Mouse (Mus musculus): ENCODE results near the gene Mbd6. TPM values are rescaled to one million over a fixed set of nuclear protein-coding genes. Genes with fewer than 3 reads are reported as not detected.

The Mbd6 gene
- total and polyA plus RNA-seq, 2 experiments from 2014 or later: 4.8 to 9.4 TPM

DNA sequence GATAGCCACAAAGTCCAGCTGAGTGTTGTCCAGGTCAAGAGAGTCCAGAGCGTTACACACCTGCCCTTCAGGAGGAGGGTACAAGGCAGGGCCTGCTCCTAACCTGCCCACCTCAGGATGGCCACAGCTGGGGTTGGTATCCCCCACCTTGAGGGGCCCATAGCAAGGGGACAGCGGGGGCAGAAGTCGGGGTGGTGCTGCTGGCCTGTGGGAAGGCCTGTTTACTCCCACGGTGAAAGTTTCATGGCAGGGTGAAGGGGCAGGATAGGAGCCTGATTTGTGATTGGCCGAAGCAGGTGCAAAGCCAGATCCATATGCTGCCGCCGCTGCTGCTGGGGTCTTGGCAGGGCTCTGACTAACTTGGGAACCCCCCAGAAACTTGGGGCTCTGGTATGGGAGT, 41.4 kb upstream of the Mbd6 start:
- no peaks in the 10 kb centered on the region for H3K9me3 ChIP-seq (ENCODE audit: low read length)
- no peak overlapping the region for H3K4me3 ChIP-seq (ENCODE audit: low read depth, low read length)
- no peak for ATAC-seq
- 76% methylated on average over 7 of the region's 7 CpGs for WGBS
- H3K4me1 ChIP-seq (ENCODE audit: insufficient read depth): no peaks in the 10 kb centered on the region; the same call in 1 of the 2 replicates
- H3K36me3 ChIP-seq (ENCODE audit: insufficient read depth): no peaks in the 10 kb centered on the region
- H3K27me3 ChIP-seq (ENCODE audit: insufficient read depth, low read length): peaks cover 26% of the 10 kb centered on the region
- H3K9ac ChIP-seq: no peak overlapping the region
- TF ChIP-seq CTCF (IDR thresholded peaks at IDR 0.05; ENCODE audit: low read depth): no peak
- DNase-seq: no peak
- H3K27ac ChIP-seq (ENCODE audit: low read depth, low read length): no peak overlapping the region
- H3K4me2 ChIP-seq (ENCODE audit: low read depth): no peak overlapping the region

DNA sequence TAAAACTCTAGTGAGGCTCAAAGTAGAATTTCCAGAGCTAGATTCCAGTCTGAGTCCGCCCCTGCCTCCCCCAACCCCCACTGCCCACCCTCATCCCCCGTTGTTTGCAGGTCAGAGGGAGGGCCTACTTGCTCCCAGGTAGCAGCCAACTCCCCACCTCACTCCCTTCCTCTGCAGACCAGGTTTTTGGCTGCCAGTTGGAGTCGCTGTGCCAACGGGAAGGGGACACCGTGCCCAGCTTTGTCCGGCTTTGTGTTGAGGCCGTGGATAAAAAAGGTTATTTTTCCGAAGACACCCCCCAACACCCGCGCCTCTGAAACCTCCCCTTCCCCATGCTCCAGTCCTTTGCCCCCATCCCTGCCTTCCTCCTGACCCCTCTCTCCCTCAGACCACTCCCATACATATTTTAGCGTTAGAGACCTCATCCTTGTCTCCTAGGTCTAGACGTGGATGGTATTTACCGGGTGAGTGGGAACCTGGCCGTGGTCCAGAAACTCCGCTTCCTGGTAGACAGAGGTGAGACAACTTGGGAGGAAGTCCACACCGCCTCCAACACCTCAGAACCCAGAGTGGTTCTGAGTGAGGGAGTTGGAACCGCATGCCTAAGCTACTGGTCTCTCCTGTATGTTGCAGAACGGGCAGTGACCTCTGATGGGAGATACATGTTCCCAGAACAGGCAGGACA, 38.8 kb upstream of the Mbd6 start:
- DNase-seq (no peak), ATAC-seq (no peak)
- no peaks in the 10 kb centered on the region; the same call in 1 of the 2 replicates for H3K4me1 ChIP-seq (ENCODE audit: insufficient read depth)
- no peak overlapping the region for H3K4me2 ChIP-seq (ENCODE audit: low read depth)
- peaks cover 36% of the 10 kb centered on the region for H3K27me3 ChIP-seq (ENCODE audit: insufficient read depth, low read length)
- 46% methylated on average over 18 of the region's 18 CpGs for WGBS
- no peak overlapping the region for H3K4me3 ChIP-seq (ENCODE audit: low read depth, low read length)
- no peaks in the 10 kb centered on the region for H3K36me3 ChIP-seq (ENCODE audit: insufficient read depth)
- no peak overlapping the region for H3K9ac ChIP-seq
- H3K9me3 ChIP-seq (ENCODE audit: low read length): no peaks in the 10 kb centered on the region
- TF ChIP-seq CTCF (IDR thresholded peaks at IDR 0.05; ENCODE audit: low read depth): no peak
- H3K27ac ChIP-seq (ENCODE audit: low read depth, low read length): no peak overlapping the region

DNA sequence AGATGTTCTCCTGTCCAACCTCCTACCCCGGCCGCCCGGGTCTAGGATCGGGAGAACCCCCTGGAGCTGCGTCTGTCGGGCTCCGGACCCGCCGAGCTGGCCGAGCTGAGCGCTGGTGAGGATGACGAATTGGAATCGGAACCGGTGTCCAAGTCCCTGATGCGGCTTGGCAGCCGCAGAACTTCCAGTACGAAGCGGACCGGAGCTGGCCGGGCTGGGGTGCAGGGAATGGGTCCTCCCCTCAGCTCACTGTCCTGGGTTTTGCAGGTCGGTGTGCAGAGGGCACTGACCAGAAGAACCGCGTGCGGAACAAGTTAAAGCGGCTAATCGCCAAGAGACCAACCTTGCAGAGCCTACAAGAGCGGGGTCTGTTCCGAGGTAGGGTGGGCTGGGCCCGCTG, 38.0 kb upstream of the Mbd6 start:
- 7% methylated on average over 29 of the region's 29 CpGs for WGBS
- Histone ChIP-seq H3K9me3 (ENCODE audit: low read length) (no peaks in the 10 kb centered on the region), H3K27me3 (ENCODE audit: insufficient read depth, low read length) (peaks cover 36% of the 10 kb centered on the region), H3K9ac (no peak overlapping the region), H3K4me1 (ENCODE audit: insufficient read depth) (no peaks in the 10 kb centered on the region; the same call in 1 of the 2 replicates), H3K27ac (ENCODE audit: low read depth, low read length) (no peak overlapping the region), H3K36me3 (ENCODE audit: insufficient read depth) (no peaks in the 10 kb centered on the region), H3K4me2 (ENCODE audit: low read depth) (peak overlapping the region; percentile 51), H3K4me3 (ENCODE audit: low read depth, low read length) (peak overlapping the region; percentile 29)
- ATAC-seq: no peak
- no peak for TF ChIP-seq CTCF (IDR thresholded peaks at IDR 0.05; ENCODE audit: low read depth)
- no peak for DNase-seq

DNA sequence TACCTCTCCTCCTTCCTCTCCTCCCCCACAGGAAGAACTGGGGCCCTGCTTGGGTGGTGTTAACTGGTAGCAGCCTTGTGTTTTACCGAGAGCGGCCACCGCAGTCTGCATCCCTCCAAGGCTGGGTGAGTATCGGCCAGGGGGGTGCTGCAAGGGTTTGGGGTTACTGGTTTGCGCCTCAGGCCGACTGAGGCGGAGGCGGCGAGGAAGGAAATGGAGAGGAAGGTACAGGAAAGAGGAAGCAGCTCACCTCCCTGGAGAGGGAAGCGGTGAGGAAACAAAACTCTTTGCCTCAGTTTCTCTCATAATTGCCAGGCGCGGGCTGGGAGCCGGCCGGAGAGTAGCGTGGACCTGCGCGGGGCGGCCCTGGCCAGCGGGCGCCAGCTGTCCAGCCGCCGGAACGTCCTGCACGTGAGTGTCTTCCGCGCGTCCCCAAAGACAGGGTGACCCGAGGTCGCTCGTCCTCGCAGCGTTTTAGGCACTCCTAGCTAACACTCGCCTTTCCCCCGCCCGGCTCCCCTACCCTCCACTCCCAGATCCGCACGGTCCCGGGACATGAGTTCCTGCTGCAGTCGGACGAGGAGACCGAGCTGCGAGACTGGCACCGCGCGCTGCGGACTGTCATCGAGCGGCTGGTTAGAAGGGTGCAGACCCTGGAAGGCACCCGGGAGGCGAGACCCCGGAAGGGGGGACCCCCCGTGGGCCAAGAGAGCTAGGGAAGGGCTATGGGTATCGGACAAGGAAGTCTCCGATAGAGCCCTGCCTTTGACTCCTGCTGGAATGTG, 37.4 kb upstream of the Mbd6 start:
- no peak overlapping the region for H3K27ac ChIP-seq (ENCODE audit: low read depth, low read length)
- DNase-seq (no peak), ATAC-seq (peak; percentile 36; the same call in 1 of the 2 replicates)
- no peak for TF ChIP-seq CTCF (IDR thresholded peaks at IDR 0.05; ENCODE audit: low read depth)
- H3K4me1 ChIP-seq (ENCODE audit: insufficient read depth): no peaks in the 10 kb centered on the region; the same call in 1 of the 2 replicates
- no peak overlapping the region; the same call in 1 of the 2 replicates for H3K9ac ChIP-seq
- WGBS: 3% methylated on average over 49 of the region's 54 CpGs
- H3K9me3 ChIP-seq (ENCODE audit: low read length): no peaks in the 10 kb centered on the region
- H3K27me3 ChIP-seq (ENCODE audit: insufficient read depth, low read length): peaks cover 36% of the 10 kb centered on the region
- peak overlapping the region; percentile 29 for H3K4me3 ChIP-seq (ENCODE audit: low read depth, low read length)
- peak overlapping the region; percentile 51 for H3K4me2 ChIP-seq (ENCODE audit: low read depth)
- H3K36me3 ChIP-seq (ENCODE audit: insufficient read depth): no peaks in the 10 kb centered on the region

DNA sequence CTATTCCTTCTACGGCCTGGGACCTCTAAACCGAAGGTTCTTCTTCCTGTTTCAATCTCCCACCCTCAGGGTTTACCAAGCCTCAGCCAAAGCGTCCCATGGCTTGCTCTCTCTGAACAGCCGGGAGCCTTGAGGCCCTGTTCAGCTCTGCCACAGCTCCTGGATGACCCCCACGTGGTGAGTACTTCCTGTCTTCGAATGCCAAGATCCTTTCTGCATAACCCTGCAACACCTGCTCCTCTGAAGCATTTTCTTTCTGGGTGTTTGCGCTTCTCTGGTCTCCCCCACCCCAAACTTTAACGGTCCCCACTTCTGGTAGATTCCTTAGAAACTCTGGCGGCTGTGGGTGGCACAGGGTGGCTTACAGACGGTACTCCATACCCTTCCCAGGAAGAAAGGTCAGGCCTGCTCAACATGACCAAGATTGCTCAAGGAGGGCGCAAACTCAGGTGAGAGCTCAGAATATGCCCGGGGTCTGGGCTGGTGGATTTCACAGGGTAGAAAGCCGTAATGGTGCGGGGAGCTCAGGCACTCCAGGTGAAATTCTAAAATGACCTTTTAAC, 36.7 kb upstream of the Mbd6 start:
- Histone ChIP-seq H3K4me2 (ENCODE audit: low read depth) (no peak overlapping the region), H3K4me3 (ENCODE audit: low read depth, low read length) (no peak overlapping the region), H3K36me3 (ENCODE audit: insufficient read depth) (no peaks in the 10 kb centered on the region), H3K4me1 (ENCODE audit: insufficient read depth) (no peaks in the 10 kb centered on the region; the same call in 1 of the 2 replicates), H3K9me3 (ENCODE audit: low read length) (no peaks in the 10 kb centered on the region), H3K27me3 (ENCODE audit: insufficient read depth, low read length) (peaks cover 36% of the 10 kb centered on the region), H3K27ac (ENCODE audit: low read depth, low read length) (no peak overlapping the region), H3K9ac (no peak overlapping the region)
- DNase-seq: no peak
- ATAC-seq: no peak
- no peak for TF ChIP-seq CTCF (IDR thresholded peaks at IDR 0.05; ENCODE audit: low read depth)
- WGBS: 33% methylated on average over 14 of the region's 14 CpGs

DNA sequence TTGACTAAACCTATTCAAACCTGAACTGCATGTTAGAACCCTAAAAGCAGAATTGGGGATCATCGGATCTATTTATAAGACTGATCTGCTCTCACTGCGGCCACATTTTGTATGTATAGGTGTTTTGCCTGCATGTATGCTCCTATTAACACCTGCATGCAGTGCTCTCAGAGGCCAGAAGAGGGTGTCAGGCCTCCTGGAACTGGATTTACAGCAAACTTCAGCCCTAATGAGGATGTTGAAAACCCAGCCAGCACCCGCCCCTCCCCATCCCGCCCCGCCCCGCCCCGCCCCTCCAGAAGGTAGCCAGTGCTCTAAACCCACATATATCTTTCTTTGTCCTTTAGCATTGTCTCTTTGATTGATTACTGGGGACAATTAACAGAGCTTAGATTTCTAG, 35.7 kb upstream of the Mbd6 start:
- no peaks in the 10 kb centered on the region for H3K9me3 ChIP-seq (ENCODE audit: low read length)
- no peak overlapping the region for H3K4me2 ChIP-seq (ENCODE audit: low read depth)
- 15% methylated on average over 7 of the region's 7 CpGs for WGBS
- H3K4me1 ChIP-seq (ENCODE audit: insufficient read depth): no peaks in the 10 kb centered on the region; the same call in 1 of the 2 replicates
- no peak overlapping the region for H3K9ac ChIP-seq
- ATAC-seq: no peak
- DNase-seq: no peak
- H3K36me3 ChIP-seq (ENCODE audit: insufficient read depth): no peaks in the 10 kb centered on the region
- peak; percentile 50 for TF ChIP-seq CTCF (IDR thresholded peaks at IDR 0.05; ENCODE audit: low read depth)
- H3K4me3 ChIP-seq (ENCODE audit: low read depth, low read length): no peak overlapping the region
- peaks cover 36% of the 10 kb centered on the region for H3K27me3 ChIP-seq (ENCODE audit: insufficient read depth, low read length)
- no peak overlapping the region for H3K27ac ChIP-seq (ENCODE audit: low read depth, low read length)

Measured in forebrain, postnatal 0 days (tissue).